Mouse (Mus musculus) C2C12 (cell line): ENCODE measurements around the gene Dcaf8. TPM values are rescaled to one million over a fixed set of nuclear protein-coding genes. Genes with fewer than 3 reads are reported as not detected.

Experiments
- H3K27me3 ChIP-seq: one replicate; pipeline ENCODE4 v1.6.1; 2011; ENCODE audit not compliant: control insufficient read depth, insufficient read depth, insufficient read length
- H3K36me3 ChIP-seq: one replicate; pipeline ENCODE4 v1.6.1; 2011; ENCODE audit not compliant: control insufficient read depth, insufficient read depth
- H3K4me3 ChIP-seq: one replicate; pipeline ENCODE4 v1.5.1; 2011; ENCODE audit warnings: mild to moderate bottlenecking, control low read depth; ENCODE audit not compliant: poor library complexity, insufficient read depth, severe bottlenecking
- H3K79me2 ChIP-seq: one replicate; pipeline ENCODE4 v1.6.1; 2011; ENCODE audit not compliant: control insufficient read depth, insufficient read depth
- H3K79me3 ChIP-seq: one replicate; pipeline ENCODE4 v1.6.1; 2011; ENCODE audit warnings: low read depth, control low read depth
- H3ac ChIP-seq: one replicate; pipeline ENCODE3; 2011; ENCODE audit warnings: low read depth; ENCODE audit not compliant: control insufficient read depth, insufficient read length
- CEBPB ChIP-seq: IDR thresholded peaks from one replicate; pipeline ENCODE4 v1.6.1; 2011; ENCODE audit warnings: low read depth, mild to moderate bottlenecking, control low read depth, moderate library complexity
- CTCF ChIP-seq: IDR thresholded peaks from one replicate; pipeline ENCODE4 v1.5.1; 2011; ENCODE audit not compliant: control insufficient read depth, insufficient read depth, insufficient read length
- FOSL1 ChIP-seq: IDR thresholded peaks from one replicate; pipeline ENCODE4 v1.8.0; 2011; ENCODE audit warnings: mild to moderate bottlenecking, low read length; ENCODE audit not compliant: poor library complexity, insufficient read depth, severe bottlenecking
- MAX ChIP-seq: IDR thresholded peaks from one replicate; pipeline ENCODE4 v1.6.1; 2011; ENCODE audit warnings: mild to moderate bottlenecking, control low read depth
- MYOD1 ChIP-seq: IDR thresholded peaks from one replicate; pipeline ENCODE4 v1.6.1; 2011; ENCODE audit warnings: low read depth; ENCODE audit not compliant: control insufficient read depth, insufficient read length
- MYOG ChIP-seq: IDR thresholded peaks from one replicate; pipeline ENCODE4 v1.6.1; 2011; ENCODE audit not compliant: control insufficient read depth, insufficient read length; ENCODE audit errors: extremely low read depth
- USF1 ChIP-seq: IDR thresholded peaks from one replicate; pipeline ENCODE4 v1.6.1; 2011; ENCODE audit warnings: low read depth, mild to moderate bottlenecking, control low read depth, moderate library complexity
- polyA plus RNA-seq: library from polyadenylated mRNA; unstranded; fragments of >200 nt; fragmentation: generic; extraction: Trizol; gene quantifications from one replicate; pipeline ENCODE4 v1.2.1, GENCODE M21; 2012; ENCODE audit warnings: missing spikeins

The Dcaf8 gene
- polyA plus RNA-seq, 1 experiment = 37.6 TPM

GRCm38 (mm10) chr1:172180881-172181280, 33.0 kb downstream of the Dcaf8 start:
- Histone ChIP-seq H3K36me3 (peaks cover 51% of the 10 kb centered on the region), H3K4me3 (no peak overlapping the region), H3K27me3 (no peaks in the 10 kb centered on the region), H3K79me2 (no peaks in the 10 kb centered on the region), H3ac (no peak overlapping the region), H3K79me3 (no peaks in the 10 kb centered on the region)
- no peak for TF ChIP-seq CTCF
- TF ChIP-seq MYOD1 = no peak
- no peak for TF ChIP-seq MYOG
- TF ChIP-seq CEBPB = no peak
- TF ChIP-seq FOSL1 = no peak
- no peak for TF ChIP-seq USF1
- no peak for TF ChIP-seq MAX

- Histone ChIP-seq H3K27me3 (no peaks in the 10 kb centered on the region), H3K79me2 (no peaks in the 10 kb centered on the region), H3K4me3 (no peak overlapping the region), H3K79me3 (no peaks in the 10 kb centered on the region), H3K36me3 (peaks cover 59% of the 10 kb centered on the region), H3ac (no peak overlapping the region)
- TF ChIP-seq CTCF (no peak), USF1 (no peak), MYOD1 (no peak), CEBPB (no peak), FOSL1 (no peak), MAX (no peak), MYOG (no peak)
Measured at GRCm38 (mm10) chr1:172181777-172182176, 33.9 kb downstream of the Dcaf8 start.

- no peaks in the 10 kb centered on the region for H3K79me2 ChIP-seq
- no peaks in the 10 kb centered on the region for H3K79me3 ChIP-seq
- no peak overlapping the region for H3K4me3 ChIP-seq
- no peak overlapping the region for H3ac ChIP-seq
- no peak for TF ChIP-seq USF1
- no peak for TF ChIP-seq MYOD1
- TF ChIP-seq CEBPB = no peak
- TF ChIP-seq MAX = no peak
- TF ChIP-seq MYOG = no peak
- no peak for TF ChIP-seq CTCF
- no peak for TF ChIP-seq FOSL1
- peaks cover 65% of the 10 kb centered on the region for H3K36me3 ChIP-seq
- H3K27me3 ChIP-seq = no peaks in the 10 kb centered on the region
Measured at GRCm38 (mm10) chr1:172183056-172183455, 35.2 kb downstream of the Dcaf8 start.

- Histone ChIP-seq H3K36me3 (peaks cover 70% of the 10 kb centered on the region), H3ac (no peak overlapping the region), H3K79me2 (no peaks in the 10 kb centered on the region), H3K27me3 (no peaks in the 10 kb centered on the region), H3K79me3 (no peaks in the 10 kb centered on the region), H3K4me3 (no peak overlapping the region)
- TF ChIP-seq MAX = no peak
- no peak for TF ChIP-seq USF1
- TF ChIP-seq MYOD1 = no peak
- TF ChIP-seq CEBPB = no peak
- no peak for TF ChIP-seq CTCF
- TF ChIP-seq FOSL1 = no peak
- no peak for TF ChIP-seq MYOG
Measured at GRCm38 (mm10) chr1:172183915-172184314, 36.0 kb downstream of the Dcaf8 start.

- Histone ChIP-seq H3K27me3 (no peaks in the 10 kb centered on the region), H3K79me3 (no peaks in the 10 kb centered on the region)
Measured at GRCm38 (mm10) chr1:172186401-172187289, 38.8 kb downstream of the Dcaf8 start.

More at GRCm38 (mm10) chr1:172186401-172187289, 38.8 kb downstream of the Dcaf8 start:
- no peak for TF ChIP-seq FOSL1
- no peak for TF ChIP-seq CEBPB
- no peak for TF ChIP-seq MAX
- no peak for TF ChIP-seq CTCF
- TF ChIP-seq USF1 = no peak
- no peak for TF ChIP-seq MYOD1
- no peak for TF ChIP-seq MYOG
- peaks cover 67% of the 10 kb centered on the region for H3K36me3 ChIP-seq
- no peaks in the 10 kb centered on the region for H3K79me2 ChIP-seq
- no peak overlapping the region for H3K4me3 ChIP-seq
- H3ac ChIP-seq = no peak overlapping the region
